Mouse (Mus musculus) Patski (cell line): ENCODE measurements around the gene Fam13a. TPM values are rescaled to one million over a fixed set of nuclear protein-coding genes. Genes with fewer than 3 reads are reported as not detected.

Experiments used
- ATAC-seq: fragments of 100-300 bp; one replicate; pipeline ENCODE4 v1.8.0; 2021
- CTCF ChIA-PET: fragments of 350-600 bp; sonication (Branson Sonifier 250); formaldehyde crosslinking; loops from one replicate; lab custom pipeline; 2022; ENCODE audit warnings: inconsistent platforms; lab: Charles Lee
- POLR2A ChIA-PET: fragments of 350-600 bp; sonication (Branson Sonifier 250); formaldehyde crosslinking; loops from one replicate; lab custom pipeline; 2022; ENCODE audit warnings: antibody characterized with exemption, inconsistent platforms; lab: Charles Lee
- DNase-seq: peaks from one replicate; pipeline ENCODE4 v3.0.0-alpha.2; 2011; ENCODE audit warnings: low read depth, low spot score
- H3K27me3 ChIP-seq: fragments of 371-371 bp; one replicate; pipeline ENCODE4 v1.5.1; 2021
- CTCF ChIP-seq: fragments of 100-300 bp; IDR thresholded peaks from one replicate; pipeline ENCODE4 v1.5.1; 2021
- in situ Hi-C: fragments of 300-500 bp; cut with MboI; formaldehyde crosslinking; loops from 3 replicates; pipeline ENCODE4 v1.11.1; 2018; ENCODE audit warnings: low pct_unique_long_range_greater_than_20kb, mixed read lengths
- polyA plus RNA-seq: library from polyadenylated mRNA; unstranded; gene quantifications from one replicate; pipeline ENCODE4 v1.2.3, GENCODE M21; 2021

Gene Fam13a
- polyA plus RNA-seq, 1 experiment from 2014 or later = 0.22 TPM

GRCm38 (mm10) chr6:58920735-58921134, 103.6 kb downstream of the Fam13a start:
- no peak for TF ChIP-seq CTCF
- POLR2A ChIA-PET = no interaction called here
- DNase-seq = no peak
- CTCF ChIA-PET = interaction anchor here (1.5 to 1.8 kb wide), 2 partner anchors 39 to 260 kb away, joined by 3 to 7 read pairs; no protein-coding TSS in a partner anchor
- ATAC-seq = no peak
- in situ Hi-C loops = loop anchor here (10.0 kb wide), 1 partner anchor 254 kb away; no protein-coding TSS in a partner anchor
- H3K27me3 ChIP-seq = no peaks in the 10 kb centered on the region

GRCm38 (mm10) chr6:58916498-58916897, 107.9 kb downstream of the Fam13a start:
- ATAC-seq = no peak
- POLR2A ChIA-PET = interaction anchor here (0.5 kb wide), 1 partner anchor 86 kb away, joined by 7 read pairs; no protein-coding TSS in a partner anchor
- in situ Hi-C loops = no loop called here
- no peak for DNase-seq
- TF ChIP-seq CTCF = no peak
- CTCF ChIA-PET = interaction anchor here (1.1 kb wide), 1 partner anchor 21 kb away, joined by 3 read pairs; no protein-coding TSS in a partner anchor
- H3K27me3 ChIP-seq = no peaks in the 10 kb centered on the region

DNA sequence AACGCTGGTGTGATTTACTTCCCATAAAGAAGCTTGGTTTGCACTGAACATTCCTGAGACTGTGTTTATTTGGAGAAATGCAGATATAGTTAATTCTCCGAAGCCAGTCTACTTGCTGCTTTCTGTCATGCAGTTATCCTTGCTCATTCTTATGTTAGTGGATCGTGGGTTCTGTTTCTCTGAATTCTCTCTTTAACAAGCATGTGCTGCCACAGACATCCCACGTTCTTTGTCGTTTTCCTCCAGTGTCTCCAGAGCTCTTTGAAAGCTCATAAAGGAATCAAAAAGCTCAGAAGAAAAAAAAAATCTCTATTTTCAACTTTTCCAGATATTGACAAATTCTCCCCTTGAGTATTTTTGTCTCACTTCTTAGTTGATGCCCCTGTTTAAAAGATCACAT, 110.4 kb downstream of the Fam13a start:
- ATAC-seq (no peak), DNase-seq (no peak)
- in situ Hi-C loops = no loop called here
- no peaks in the 10 kb centered on the region for H3K27me3 ChIP-seq
- CTCF ChIA-PET = no interaction called here
- no peak for TF ChIP-seq CTCF
- POLR2A ChIA-PET = interaction anchor here (0.6 kb wide), 1 partner anchor 1089 kb away, joined by 5 read pairs; no protein-coding TSS in a partner anchor

- ChIA-PET CTCF (no interaction called here), POLR2A (no interaction called here)
- no peaks in the 10 kb centered on the region for H3K27me3 ChIP-seq
- no peak for DNase-seq
- no peak for ATAC-seq
- no peak for TF ChIP-seq CTCF
- in situ Hi-C loops = no loop called here
Observed at GRCm38 (mm10) chr6:58913551-58913950, 110.8 kb downstream of the Fam13a start.

DNA sequence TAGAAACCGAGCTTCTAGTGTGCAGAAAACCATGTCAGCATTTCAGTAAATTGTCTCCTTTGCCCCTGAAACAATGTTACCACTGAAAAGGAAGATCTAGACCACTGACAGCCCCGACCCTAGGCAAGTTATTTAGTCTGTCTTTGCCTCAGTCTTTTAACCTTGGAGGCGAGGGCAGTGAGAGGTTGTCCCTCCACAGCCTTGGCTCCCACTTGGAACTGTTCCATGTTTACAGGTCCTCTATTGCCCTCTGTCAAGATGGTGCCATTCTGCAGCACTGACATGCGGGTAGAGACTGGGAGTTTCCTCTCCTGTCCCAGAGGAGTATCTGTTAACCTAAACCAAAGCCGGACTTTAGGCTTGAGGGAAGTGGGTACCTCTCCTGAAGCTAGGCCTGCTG, 111.5 kb downstream of the Fam13a start:
- ATAC-seq (no peak), DNase-seq (no peak)
- in situ Hi-C loops = no loop called here
- ChIA-PET POLR2A (no interaction called here), CTCF (interaction anchor here (1.2 kb wide), 1 partner anchor 128 kb away, joined by 3 read pairs; no protein-coding TSS in a partner anchor)
- no peaks in the 10 kb centered on the region for H3K27me3 ChIP-seq
- no peak for TF ChIP-seq CTCF

- in situ Hi-C loops = no loop called here
- H3K27me3 ChIP-seq = no peaks in the 10 kb centered on the region
- ChIA-PET POLR2A (no interaction called here), CTCF (no interaction called here)
- ATAC-seq (no peak), DNase-seq (no peak)
- TF ChIP-seq CTCF = no peak
Observed at GRCm38 (mm10) chr6:58907791-58908190, 116.6 kb downstream of the Fam13a start.

- DNase-seq (no peak), ATAC-seq (no peak)
- TF ChIP-seq CTCF = no peak
- ChIA-PET POLR2A (no interaction called here), CTCF (no interaction called here)
- no peaks in the 10 kb centered on the region for H3K27me3 ChIP-seq
- in situ Hi-C loops = no loop called here
Observed at GRCm38 (mm10) chr6:58907336-58907735, 117.0 kb downstream of the Fam13a start.

- DNase-seq (no peak), ATAC-seq (no peak)
- in situ Hi-C loops = no loop called here
- TF ChIP-seq CTCF = no peak
- ChIA-PET POLR2A (no interaction called here), CTCF (no interaction called here)
- H3K27me3 ChIP-seq = no peaks in the 10 kb centered on the region
Observed at GRCm38 (mm10) chr6:58906852-58907261, 117.5 kb downstream of the Fam13a start, which contains the start of gene Nap1l5. TSS of gene Nap1l5 (minus strand) at chr6:58907076.

DNA sequence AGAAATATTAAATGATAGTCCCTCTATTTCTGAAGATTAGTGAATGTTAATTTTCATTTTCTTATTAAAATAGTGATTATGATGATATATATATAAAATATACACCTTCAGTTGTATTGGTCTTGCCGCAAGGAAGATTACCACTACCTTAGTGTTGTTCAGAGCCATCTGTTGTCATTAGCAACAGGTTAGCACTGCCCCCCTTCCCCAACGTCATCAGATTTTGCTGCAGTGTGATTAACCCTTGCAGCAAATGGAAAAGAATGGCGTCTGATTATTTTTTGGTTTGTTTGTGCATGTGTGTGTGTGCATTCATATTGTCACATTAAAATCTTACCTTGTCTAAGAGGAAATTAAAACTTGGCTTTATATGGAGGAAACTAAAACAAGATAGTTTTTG, 119.8 kb downstream of the Fam13a start:
- DNase-seq (no peak), ATAC-seq (no peak)
- H3K27me3 ChIP-seq = no peaks in the 10 kb centered on the region
- TF ChIP-seq CTCF = no peak
- in situ Hi-C loops = no loop called here
- ChIA-PET POLR2A (no interaction called here), CTCF (no interaction called here)

DNA sequence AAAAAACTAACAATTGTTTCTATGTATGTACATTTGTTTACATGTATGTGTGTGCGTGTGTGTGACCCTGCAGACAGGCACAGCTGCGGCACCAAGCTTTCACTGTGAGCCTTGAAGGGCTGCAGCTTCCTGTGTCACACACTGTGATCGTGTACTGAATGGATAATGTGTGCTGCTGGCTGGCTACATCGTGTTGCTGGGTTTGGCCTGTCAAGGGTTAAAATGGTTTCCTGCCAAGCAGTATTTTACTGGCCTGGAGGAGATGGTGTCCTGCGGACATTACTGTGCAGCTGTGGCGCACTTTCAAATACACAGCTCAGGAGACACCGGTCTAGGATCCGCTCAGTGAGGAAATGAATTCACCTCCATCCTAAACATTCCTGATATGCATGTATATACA, 121.2 kb downstream of the Fam13a start:
- H3K27me3 ChIP-seq = no peaks in the 10 kb centered on the region
- in situ Hi-C loops = no loop called here
- POLR2A ChIA-PET = no interaction called here
- ATAC-seq (no peak), DNase-seq (no peak)
- no peak for TF ChIP-seq CTCF
- CTCF ChIA-PET = interaction anchor here (0.6 kb wide), 1 partner anchor 155 kb away, joined by 3 read pairs; no protein-coding TSS in a partner anchor

DNA sequence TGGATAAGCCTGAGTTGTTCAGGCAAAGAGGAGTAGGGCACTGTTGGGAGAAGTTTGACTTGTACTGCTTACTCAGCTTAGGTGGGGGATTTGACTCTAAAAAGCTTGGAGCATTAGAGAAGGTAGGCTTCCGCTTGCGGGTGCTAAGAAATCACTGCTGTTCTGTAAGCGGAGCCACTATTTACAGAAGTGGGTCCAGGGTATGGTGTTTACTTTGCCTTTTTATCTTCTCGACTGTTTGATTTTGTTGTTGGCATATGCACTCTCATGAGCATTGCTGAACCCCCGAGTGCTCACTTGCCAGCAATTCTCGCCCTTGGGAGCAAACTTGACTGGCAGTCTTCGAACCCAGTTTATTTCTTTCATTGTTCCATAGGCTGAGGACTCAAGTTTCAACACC, 123.8 kb downstream of the Fam13a start:
- no peaks in the 10 kb centered on the region for H3K27me3 ChIP-seq
- ChIA-PET CTCF (no interaction called here), POLR2A (no interaction called here)
- no peak for DNase-seq
- no peak for TF ChIP-seq CTCF
- no peak for ATAC-seq
- in situ Hi-C loops = no loop called here

- TF ChIP-seq CTCF = no peak
- POLR2A ChIA-PET = no interaction called here
- CTCF ChIA-PET = no interaction called here
- no peaks in the 10 kb centered on the region for H3K27me3 ChIP-seq
- in situ Hi-C loops = no loop called here
- DNase-seq (no peak), ATAC-seq (no peak)
Observed at GRCm38 (mm10) chr6:58899076-58899475, 125.3 kb downstream of the Fam13a start.
